Mouse (Mus musculus): ENCODE measurements around the gene Smad9. TPM values are rescaled to one million over a fixed set of nuclear protein-coding genes. Genes with fewer than 3 reads are reported as not detected.

Smad9 gene
- polyA plus RNA-seq, 1 experiment from 2014 or later: 2.1 TPM

GRCm38 (mm10) chr3:54775989-54776631 is 20.7 kb downstream of the Smad9 start:
- no peak for ATAC-seq (replicated peaks; ENCODE audit: insufficient number of reproducible peaks, low FRiP score, low TSS enrichment)
- no peak overlapping the region for H3K4me2 ChIP-seq
- H3K9me3 ChIP-seq (replicated peaks; ENCODE audit: control insufficient read depth, low read length): peaks cover 5% of the 10 kb centered on the region
- H3K4me3 ChIP-seq (ENCODE audit: low read depth, low read length): no peak overlapping the region
- H3K27ac ChIP-seq (ENCODE audit: low read depth, low read length): no peak overlapping the region
- no peaks in the 10 kb centered on the region for H3K36me3 ChIP-seq (ENCODE audit: control insufficient read depth, insufficient read depth, low read length)
- no peaks in the 10 kb centered on the region for H3K27me3 ChIP-seq (ENCODE audit: control insufficient read depth, insufficient read depth, low read length)
- H3K9ac ChIP-seq (ENCODE audit: low read depth, low read length): no peak overlapping the region
- no peaks in the 10 kb centered on the region for H3K4me1 ChIP-seq (ENCODE audit: control insufficient read depth, insufficient read depth, low read length)
- 53% methylated on average over 7 of the region's 7 CpGs for WGBS (ENCODE audit: insufficient replicate concordance)

DNA sequence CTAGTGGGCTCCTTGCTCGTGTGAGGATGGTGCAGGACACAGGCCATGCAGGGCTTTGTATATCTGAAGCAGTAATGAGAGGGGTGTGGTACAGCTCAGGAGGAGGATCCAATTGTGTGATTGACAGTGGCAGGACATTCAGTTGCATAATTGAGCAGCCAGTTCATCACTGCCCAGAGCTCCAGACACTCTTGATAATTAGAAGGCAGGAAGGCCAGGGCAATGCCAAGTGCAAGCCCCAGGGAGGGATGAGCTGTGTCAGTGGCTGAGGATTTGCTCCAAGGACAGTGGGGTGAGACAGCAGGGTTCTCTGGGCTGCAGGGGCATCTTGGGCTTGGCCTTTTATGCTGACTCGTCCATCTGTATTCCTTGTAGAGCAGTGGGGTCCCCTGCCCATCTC is 35.2 kb downstream of the Smad9 start:
- no peak overlapping the region for H3K9ac ChIP-seq (ENCODE audit: low read depth, low read length)
- H3K36me3 ChIP-seq (ENCODE audit: control insufficient read depth, insufficient read depth, low read length): peaks cover 6% of the 10 kb centered on the region
- no peak overlapping the region for H3K27ac ChIP-seq (ENCODE audit: low read depth, low read length)
- H3K9me3 ChIP-seq (replicated peaks; ENCODE audit: control insufficient read depth, low read length): peaks cover 3% of the 10 kb centered on the region
- H3K27me3 ChIP-seq (ENCODE audit: control insufficient read depth, insufficient read depth, low read length): no peaks in the 10 kb centered on the region
- H3K4me1 ChIP-seq (ENCODE audit: control insufficient read depth, insufficient read depth, low read length): peaks cover 4% of the 10 kb centered on the region; the same call in 1 of the 2 replicates
- no peak overlapping the region for H3K4me3 ChIP-seq (ENCODE audit: low read depth, low read length)
- ATAC-seq (replicated peaks; ENCODE audit: insufficient number of reproducible peaks, low FRiP score, low TSS enrichment): no peak
- no peak overlapping the region for H3K4me2 ChIP-seq
- WGBS (ENCODE audit: insufficient replicate concordance): 50% methylated on average over 2 of the region's 2 CpGs

DNA sequence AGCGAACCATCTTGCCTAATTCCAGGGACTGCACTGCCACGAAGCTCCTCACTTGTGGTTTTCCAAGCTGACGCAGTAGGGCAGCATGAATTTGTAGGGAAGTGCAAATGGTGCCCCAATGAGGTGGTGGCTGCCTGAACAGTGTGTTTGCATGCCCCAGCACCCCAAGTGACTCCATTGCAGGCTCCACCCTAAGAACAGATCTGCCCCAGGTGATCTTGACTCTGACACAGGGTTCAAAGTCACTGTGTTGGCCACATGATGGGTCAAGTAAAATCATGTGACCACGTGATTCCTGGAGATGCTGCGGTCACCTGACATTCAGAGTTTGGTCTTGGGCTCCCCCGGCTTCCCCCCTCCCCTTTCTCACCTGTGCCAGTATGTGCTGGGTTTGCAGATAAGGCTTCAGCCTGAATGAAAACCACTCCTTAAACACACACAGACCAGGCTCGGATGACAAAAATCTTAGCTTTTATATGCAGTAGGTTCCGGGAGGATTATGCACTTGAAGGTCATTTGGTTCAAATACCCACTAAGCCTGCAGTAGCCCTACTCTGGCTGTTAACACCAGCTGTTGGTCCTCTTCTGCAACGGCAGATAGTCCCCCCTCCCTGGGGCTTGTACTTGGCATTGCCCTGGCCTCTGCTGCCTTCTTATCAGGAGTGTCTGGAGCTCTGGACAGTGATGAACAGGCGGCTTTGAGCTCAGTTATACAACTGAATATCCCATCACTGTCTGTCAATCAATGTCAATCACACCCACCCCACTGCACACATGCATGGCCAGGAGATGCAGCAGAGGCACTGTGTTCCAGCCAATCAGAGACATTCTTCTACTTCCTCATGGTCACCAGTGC is 36.7 kb downstream of the Smad9 start:
- Histone ChIP-seq H3K36me3 (ENCODE audit: control insufficient read depth, insufficient read depth, low read length) (peaks cover 6% of the 10 kb centered on the region; the same call in 1 of the 2 replicates), H3K4me1 (ENCODE audit: control insufficient read depth, insufficient read depth, low read length) (peaks cover 4% of the 10 kb centered on the region; the same call in 1 of the 2 replicates), H3K27ac (ENCODE audit: low read depth, low read length) (no peak overlapping the region), H3K4me3 (ENCODE audit: low read depth, low read length) (no peak overlapping the region), H3K4me2 (no peak overlapping the region), H3K27me3 (ENCODE audit: control insufficient read depth, insufficient read depth, low read length) (no peaks in the 10 kb centered on the region), H3K9ac (ENCODE audit: low read depth, low read length) (no peak overlapping the region), H3K9me3 (replicated peaks; ENCODE audit: control insufficient read depth, low read length) (peaks cover 3% of the 10 kb centered on the region)
- peak; percentile 12; the same call in 1 of the 2 replicates for ATAC-seq (replicated peaks; ENCODE audit: insufficient number of reproducible peaks, low FRiP score, low TSS enrichment)
- WGBS (ENCODE audit: insufficient replicate concordance): 56% methylated on average over 10 of the region's 10 CpGs

- Histone ChIP-seq H3K36me3 (ENCODE audit: control insufficient read depth, insufficient read depth, low read length) (peaks cover 6% of the 10 kb centered on the region; the same call in 1 of the 2 replicates), H3K9me3 (replicated peaks; ENCODE audit: control insufficient read depth, low read length) (peaks cover 3% of the 10 kb centered on the region), H3K4me1 (ENCODE audit: control insufficient read depth, insufficient read depth, low read length) (peaks cover 4% of the 10 kb centered on the region; the same call in 1 of the 2 replicates), H3K27me3 (ENCODE audit: control insufficient read depth, insufficient read depth, low read length) (no peaks in the 10 kb centered on the region), H3K27ac (ENCODE audit: low read depth, low read length) (no peak overlapping the region), H3K9ac (ENCODE audit: low read depth, low read length) (no peak overlapping the region), H3K4me3 (ENCODE audit: low read depth, low read length) (no peak overlapping the region), H3K4me2 (no peak overlapping the region)
- ATAC-seq (replicated peaks; ENCODE audit: insufficient number of reproducible peaks, low FRiP score, low TSS enrichment): no peak
- WGBS (ENCODE audit: insufficient replicate concordance): 85% methylated on average over 6 of the region's 6 CpGs
These were observed 38.4 kb downstream of the Smad9 start for GRCm38 (mm10) chr3:54793762-54794161.

GRCm38 (mm10) chr3:54795379-54795778 is 40.0 kb downstream of the Smad9 start:
- H3K36me3 ChIP-seq (ENCODE audit: control insufficient read depth, insufficient read depth, low read length): peaks cover 6% of the 10 kb centered on the region; the same call in 1 of the 2 replicates
- H3K4me3 ChIP-seq (ENCODE audit: low read depth, low read length): no peak overlapping the region
- H3K9ac ChIP-seq (ENCODE audit: low read depth, low read length): no peak overlapping the region
- H3K27ac ChIP-seq (ENCODE audit: low read depth, low read length): no peak overlapping the region
- H3K9me3 ChIP-seq (replicated peaks; ENCODE audit: control insufficient read depth, low read length): peaks cover 3% of the 10 kb centered on the region
- no peak for ATAC-seq (replicated peaks; ENCODE audit: insufficient number of reproducible peaks, low FRiP score, low TSS enrichment)
- H3K4me1 ChIP-seq (ENCODE audit: control insufficient read depth, insufficient read depth, low read length): peaks cover 4% of the 10 kb centered on the region; the same call in 1 of the 2 replicates
- H3K4me2 ChIP-seq: no peak overlapping the region
- WGBS (ENCODE audit: insufficient replicate concordance): 83% methylated on average over 5 of the region's 5 CpGs
- H3K27me3 ChIP-seq (ENCODE audit: control insufficient read depth, insufficient read depth, low read length): no peaks in the 10 kb centered on the region

DNA sequence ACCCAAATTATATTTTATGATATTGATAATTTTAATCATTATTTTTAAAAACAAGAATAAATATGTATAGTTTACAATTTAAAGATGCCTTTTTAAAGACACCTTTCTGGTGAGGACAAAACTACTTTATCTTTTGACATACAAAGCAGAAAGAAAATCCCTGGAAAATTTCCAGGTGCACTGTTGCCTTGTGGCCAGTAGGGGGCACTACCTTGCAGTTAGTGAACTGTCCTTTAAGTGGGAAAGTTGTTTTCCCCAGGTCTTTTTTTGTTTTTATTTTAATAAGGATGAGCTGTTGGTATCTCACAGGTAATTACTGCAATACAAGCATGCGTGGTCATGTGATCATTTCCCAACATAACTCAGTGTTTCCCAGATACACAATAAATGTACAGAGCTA is 40.4 kb downstream of the Smad9 start:
- no peak for ATAC-seq (replicated peaks; ENCODE audit: insufficient number of reproducible peaks, low FRiP score, low TSS enrichment)
- 94% methylated on average over 1 of the region's 1 CpGs for WGBS (ENCODE audit: insufficient replicate concordance)

DNA sequence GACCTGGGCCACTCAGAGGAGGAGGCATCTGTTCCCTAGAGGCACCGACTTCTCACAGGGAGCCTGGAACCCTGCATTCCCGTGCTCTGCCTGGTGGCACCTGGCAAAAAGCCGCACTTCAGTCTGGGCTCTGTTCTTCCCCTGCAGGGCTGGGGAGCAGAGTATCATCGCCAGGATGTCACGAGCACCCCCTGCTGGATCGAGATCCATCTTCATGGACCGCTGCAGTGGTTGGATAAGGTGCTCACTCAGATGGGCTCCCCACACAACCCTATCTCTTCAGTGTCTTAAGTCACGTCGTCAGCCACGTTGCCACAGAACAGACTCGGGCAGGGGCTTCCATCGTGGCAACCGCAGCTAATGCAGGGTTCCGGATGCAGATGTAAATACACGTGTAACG is 41.8 kb downstream of the Smad9 start:
- H3K27me3 ChIP-seq (ENCODE audit: control insufficient read depth, insufficient read depth, low read length): no peaks in the 10 kb centered on the region
- peaks cover 3% of the 10 kb centered on the region; the same call in 1 of the 2 replicates for H3K4me1 ChIP-seq (ENCODE audit: control insufficient read depth, insufficient read depth, low read length)
- ATAC-seq (replicated peaks; ENCODE audit: insufficient number of reproducible peaks, low FRiP score, low TSS enrichment): 0 out of 2 replicates have a peak, but pooled peaks have one; percentile 32
- H3K9me3 ChIP-seq (replicated peaks; ENCODE audit: control insufficient read depth, low read length): peaks cover 3% of the 10 kb centered on the region
- H3K27ac ChIP-seq (ENCODE audit: low read depth, low read length): no peak overlapping the region
- peaks cover 6% of the 10 kb centered on the region; the same call in 1 of the 2 replicates for H3K36me3 ChIP-seq (ENCODE audit: control insufficient read depth, insufficient read depth, low read length)
- H3K4me2 ChIP-seq: no peak overlapping the region
- H3K4me3 ChIP-seq (ENCODE audit: low read depth, low read length): no peak overlapping the region
- WGBS (ENCODE audit: insufficient replicate concordance): 21% methylated on average over 16 of the region's 16 CpGs
- no peak overlapping the region for H3K9ac ChIP-seq (ENCODE audit: low read depth, low read length)

More for the DNA sequence above, 40.4 kb downstream of the Smad9 start:
- Histone ChIP-seq H3K9ac (ENCODE audit: low read depth, low read length) (no peak overlapping the region), H3K4me3 (ENCODE audit: low read depth, low read length) (no peak overlapping the region), H3K9me3 (replicated peaks; ENCODE audit: control insufficient read depth, low read length) (peaks cover 3% of the 10 kb centered on the region), H3K4me1 (ENCODE audit: control insufficient read depth, insufficient read depth, low read length) (peaks cover 4% of the 10 kb centered on the region; the same call in 1 of the 2 replicates), H3K27ac (ENCODE audit: low read depth, low read length) (no peak overlapping the region), H3K4me2 (no peak overlapping the region), H3K36me3 (ENCODE audit: control insufficient read depth, insufficient read depth, low read length) (peaks cover 6% of the 10 kb centered on the region; the same call in 1 of the 2 replicates), H3K27me3 (ENCODE audit: control insufficient read depth, insufficient read depth, low read length) (no peaks in the 10 kb centered on the region)

DNA sequence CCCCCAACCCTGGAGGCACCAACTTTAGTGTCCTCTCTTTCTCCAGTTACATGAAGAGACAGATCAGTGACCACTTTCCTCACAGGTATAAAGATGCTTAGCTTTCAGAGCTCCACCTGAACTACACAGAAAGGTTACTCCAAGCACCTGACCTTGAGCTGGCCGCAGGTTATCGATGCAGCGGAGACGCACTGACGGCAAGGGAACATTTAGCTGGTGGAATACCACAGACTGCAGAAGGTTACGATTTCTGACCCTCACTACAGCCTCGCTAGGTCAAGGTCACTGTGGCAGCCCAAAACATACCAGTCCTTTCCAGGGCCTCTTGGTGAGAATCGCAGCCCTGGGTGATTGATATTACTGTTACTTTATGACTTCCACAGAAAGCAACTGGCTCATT is 48.3 kb downstream of the Smad9 start:
- Histone ChIP-seq H3K9me3 (replicated peaks; ENCODE audit: control insufficient read depth, low read length) (no peaks in the 10 kb centered on the region), H3K4me1 (ENCODE audit: control insufficient read depth, insufficient read depth, low read length) (peaks cover 5% of the 10 kb centered on the region), H3K36me3 (ENCODE audit: control insufficient read depth, insufficient read depth, low read length) (peaks cover 6% of the 10 kb centered on the region), H3K27ac (ENCODE audit: low read depth, low read length) (no peak overlapping the region), H3K4me2 (no peak overlapping the region), H3K9ac (ENCODE audit: low read depth, low read length) (no peak overlapping the region), H3K27me3 (ENCODE audit: control insufficient read depth, insufficient read depth, low read length) (no peaks in the 10 kb centered on the region), H3K4me3 (ENCODE audit: low read depth, low read length) (no peak overlapping the region)
- 95% methylated on average over 8 of the region's 8 CpGs for WGBS (ENCODE audit: insufficient replicate concordance)
- no peak for ATAC-seq (replicated peaks; ENCODE audit: insufficient number of reproducible peaks, low FRiP score, low TSS enrichment)

Data from heart, embryonic 11.5 days (tissue).